Mouse (Mus musculus): ENCODE results near the gene Dbn1.

DNA sequence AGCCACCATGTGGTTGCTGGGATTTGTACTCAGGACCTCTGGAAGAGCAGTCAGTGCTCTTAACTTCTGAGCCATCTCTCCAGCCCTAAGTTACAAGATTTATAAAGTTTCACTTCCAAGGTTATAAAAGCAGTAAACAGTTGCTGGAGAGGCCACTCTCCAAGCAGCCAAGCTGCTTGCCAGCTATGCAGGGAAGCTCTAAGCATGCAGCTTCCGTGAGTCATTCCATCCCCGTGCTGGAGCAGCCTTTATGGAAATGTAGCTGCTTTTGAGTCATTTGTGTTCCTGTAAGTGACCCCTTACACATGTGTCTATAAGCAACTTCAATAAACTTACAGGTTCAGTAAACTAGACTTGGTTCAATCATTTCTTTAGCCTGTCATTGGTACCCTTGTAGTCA lies 57.3 kb downstream of the Dbn1 start:
- TF ChIP-seq CTCF (IDR thresholded peaks at IDR 0.05; ENCODE audit: extremely low read depth, insufficient read length, insufficient replicate concordance, low read depth, low read length) = no peak
- no peak for TF ChIP-seq POLR2A (IDR thresholded peaks at IDR 0.05; ENCODE audit: low read depth, low read length)

Data from small intestine, adult 2 months (tissue).